Mouse (Mus musculus): ENCODE measurements around the gene Mrrf.
A peak's percentile ranks its signal among the peaks of the same experiment; 100 is the strongest.

Mrrf gene

GRCm38 (mm10) chr2:36136300-36136941 lies at the start of gene Mrrf, which contains the start of gene Rbm18:
Gene Mrrf, plus strand, starts transcription at chr2:36136389.
Gene Rbm18, minus strand, starts transcription at chr2:36136773.
- DNase-seq (ENCODE audit: low spot score) = peak; percentile 95

DNA sequence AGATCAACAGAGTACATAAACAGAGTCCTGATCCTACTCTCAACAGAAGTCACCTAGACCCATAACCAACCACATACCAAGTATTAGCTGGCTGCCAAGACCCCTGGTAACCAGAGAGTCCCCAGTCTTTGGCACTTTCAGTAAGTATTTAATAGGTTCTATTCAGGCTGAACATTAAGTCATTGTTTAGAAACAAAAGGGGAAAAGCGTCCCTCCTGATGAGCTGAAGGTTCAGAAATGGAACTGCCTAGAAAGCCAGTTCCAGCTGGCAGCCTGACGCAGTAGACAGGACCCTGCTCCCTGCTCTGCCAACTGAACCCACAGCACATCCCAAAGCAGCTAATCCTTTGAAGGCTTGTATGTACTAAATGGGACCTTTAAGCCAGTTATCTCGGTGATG lies 47.0 kb upstream of the Mrrf start:
- DNase-seq (ENCODE audit: low spot score) = no peak

- no peak for DNase-seq (ENCODE audit: low spot score)
Measured at GRCm38 (mm10) chr2:36090853-36091741, 45.1 kb upstream of the Mrrf start.

GRCm38 (mm10) chr2:36092748-36093147 lies 43.4 kb upstream of the Mrrf start:
- no peak for DNase-seq (ENCODE audit: low spot score)

GRCm38 (mm10) chr2:36093301-36093700 lies 42.9 kb upstream of the Mrrf start:
- no peak for DNase-seq (ENCODE audit: low spot score)

DNA sequence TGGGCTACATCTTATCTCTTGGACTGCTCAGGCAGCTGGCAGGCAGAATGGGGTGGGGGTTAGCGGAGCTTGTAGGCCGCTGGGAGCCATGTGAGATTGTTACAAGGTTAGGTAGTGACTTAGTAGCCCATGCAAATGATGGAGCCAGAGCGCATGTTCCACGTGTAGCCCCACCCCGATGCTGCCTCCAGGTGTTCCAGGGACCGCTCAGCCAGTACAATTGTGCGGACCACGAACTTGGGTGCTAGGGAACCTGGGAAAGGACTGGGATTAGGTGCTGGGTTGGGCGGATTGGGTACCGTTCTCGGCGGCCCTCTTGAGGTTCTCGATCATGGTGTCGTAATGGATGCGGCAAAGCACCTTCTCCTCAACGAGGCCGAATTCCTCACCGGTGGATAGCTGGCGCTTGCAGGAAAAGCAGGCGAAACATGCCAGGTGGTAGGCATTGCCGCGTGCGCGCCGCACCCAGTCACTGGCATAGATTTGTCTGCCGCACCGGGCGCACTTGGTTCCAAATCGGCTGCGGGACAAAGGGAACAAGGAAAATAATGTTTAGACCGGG lies 42.2 kb upstream of the Mrrf start:
- DNase-seq (ENCODE audit: low spot score) = no peak

GRCm38 (mm10) chr2:36097129-36097815 lies 38.9 kb upstream of the Mrrf start:
- no peak for DNase-seq (ENCODE audit: low spot score)

- no peak for DNase-seq (ENCODE audit: low spot score)
Measured at GRCm38 (mm10) chr2:36098021-36098420, 38.2 kb upstream of the Mrrf start.

DNA sequence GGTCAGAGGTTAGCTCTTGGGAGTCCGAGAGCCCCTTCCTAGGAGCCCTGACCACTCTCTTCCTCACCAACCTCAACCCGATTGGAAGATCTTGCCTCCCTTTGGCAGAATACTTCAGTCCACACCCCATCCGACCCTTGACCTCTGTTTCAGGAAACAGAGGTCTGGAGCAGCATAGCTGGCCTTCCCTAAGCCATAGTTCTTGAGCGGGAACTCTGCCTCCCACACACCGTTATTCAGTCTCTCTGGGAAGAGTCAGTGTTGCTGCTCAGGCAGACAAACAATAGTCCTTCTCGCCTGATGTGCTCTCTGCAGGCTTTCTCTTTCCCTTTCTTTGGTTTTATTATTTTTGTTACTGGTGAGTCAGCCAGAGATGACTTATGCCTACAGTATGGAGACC lies 36.5 kb upstream of the Mrrf start:
- peak; percentile 57 for DNase-seq (ENCODE audit: low spot score)

DNA sequence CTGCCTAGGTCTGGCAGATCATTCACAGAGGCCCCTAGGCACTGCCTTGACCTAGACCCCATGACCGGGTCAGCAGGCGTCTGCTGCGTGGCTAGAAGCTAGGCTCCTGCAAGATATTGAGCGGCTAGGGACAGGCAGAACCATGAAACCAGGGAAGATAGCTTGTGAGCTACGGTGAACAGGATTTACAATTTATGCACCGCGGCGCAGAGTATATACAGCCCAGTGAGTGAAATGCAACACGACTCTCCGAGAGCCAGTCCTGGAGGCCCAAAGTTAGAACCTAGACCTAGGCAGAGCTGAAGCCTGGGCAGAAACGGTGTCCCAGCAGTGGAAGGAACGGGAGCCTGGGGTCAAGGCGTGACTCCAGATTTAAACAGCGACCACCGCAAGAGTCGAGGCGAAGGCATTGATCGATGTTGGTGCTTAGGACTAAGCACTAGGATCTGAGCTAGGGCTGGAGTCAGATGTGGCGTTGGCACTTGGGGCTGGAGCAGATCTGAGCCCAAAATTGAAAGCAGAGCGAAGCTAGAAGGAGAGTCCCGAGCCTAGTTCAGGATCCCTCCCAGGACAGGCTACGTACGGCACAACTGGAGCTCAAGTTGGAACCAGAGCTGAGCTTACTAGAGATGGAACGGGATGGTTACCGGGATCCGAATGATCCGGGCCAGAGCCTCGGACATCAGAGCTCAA lies 34.2 kb upstream of the Mrrf start:
- no peak for DNase-seq (ENCODE audit: low spot score)

GRCm38 (mm10) chr2:36102559-36102946 lies 33.6 kb upstream of the Mrrf start:
- DNase-seq (ENCODE audit: low spot score) = no peak

DNA sequence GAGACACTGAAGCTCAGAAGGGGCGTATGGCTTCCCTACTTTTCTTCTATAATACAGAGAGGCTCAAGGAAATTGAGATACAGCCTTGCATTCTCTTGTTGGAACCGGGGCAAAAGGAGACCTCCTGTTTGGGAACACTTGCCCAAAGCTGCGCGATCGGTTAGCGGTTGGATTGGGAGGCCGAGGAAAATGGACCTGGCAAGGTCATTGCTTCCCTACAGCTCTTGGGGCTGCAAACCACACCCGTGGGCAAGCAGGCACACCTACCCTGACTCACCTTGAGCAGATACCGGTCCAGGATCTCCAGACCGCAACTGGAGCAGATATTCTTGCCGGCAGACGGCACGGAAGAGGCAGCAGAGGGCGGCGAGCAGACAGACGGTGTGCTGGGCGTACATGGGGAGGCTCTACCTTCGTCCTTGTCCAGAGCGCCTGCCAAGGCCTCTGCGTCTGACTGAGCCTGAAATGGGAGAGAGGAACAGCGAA lies 33.1 kb upstream of the Mrrf start:
- no peak for DNase-seq (ENCODE audit: low spot score)

- DNase-seq (ENCODE audit: low spot score) = no peak
Measured at GRCm38 (mm10) chr2:36103555-36104367, 32.4 kb upstream of the Mrrf start.

DNA sequence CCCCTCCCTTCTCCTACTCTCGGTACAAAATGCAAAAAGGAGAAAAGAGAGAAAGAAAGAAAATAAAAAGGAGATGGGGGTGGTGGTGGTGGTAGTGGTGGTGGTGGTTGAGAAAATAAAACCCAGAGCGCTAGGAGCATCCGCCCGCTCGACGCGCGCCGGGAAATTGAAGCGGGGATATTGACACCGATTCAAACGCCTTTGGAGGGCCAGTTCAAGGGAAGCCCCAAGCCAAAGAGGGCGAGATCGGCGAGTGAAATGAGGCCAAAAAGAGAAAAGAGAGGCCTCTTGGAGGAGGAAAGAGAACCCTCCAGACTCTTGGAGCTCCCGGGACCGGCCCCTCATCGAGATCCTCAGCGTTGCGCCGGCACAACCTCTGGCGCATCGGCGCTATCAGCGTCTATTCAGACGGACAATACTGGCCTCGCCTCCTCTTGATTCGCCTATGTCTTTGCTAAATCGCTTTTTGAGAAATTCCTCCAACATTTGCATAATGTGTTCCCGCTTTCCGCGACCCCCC lies 31.7 kb upstream of the Mrrf start:
- no peak for DNase-seq (ENCODE audit: low spot score)

GRCm38 (mm10) chr2:36104956-36105741 lies 31.0 kb upstream of the Mrrf start, which contains the start of gene Lhx6:
Gene Lhx6, minus strand, starts transcription at chr2:36105408.
- no peak for DNase-seq (ENCODE audit: low spot score)

GRCm38 (mm10) chr2:36108615-36109014 lies 27.6 kb upstream of the Mrrf start:
- no peak for DNase-seq (ENCODE audit: low spot score)

GRCm38 (mm10) chr2:36112632-36113031 lies 23.6 kb upstream of the Mrrf start:
- no peak for DNase-seq (ENCODE audit: low spot score)

GRCm38 (mm10) chr2:36126795-36127429 lies 9.3 kb upstream of the Mrrf start:
- no peak for DNase-seq (ENCODE audit: low spot score)

DNA sequence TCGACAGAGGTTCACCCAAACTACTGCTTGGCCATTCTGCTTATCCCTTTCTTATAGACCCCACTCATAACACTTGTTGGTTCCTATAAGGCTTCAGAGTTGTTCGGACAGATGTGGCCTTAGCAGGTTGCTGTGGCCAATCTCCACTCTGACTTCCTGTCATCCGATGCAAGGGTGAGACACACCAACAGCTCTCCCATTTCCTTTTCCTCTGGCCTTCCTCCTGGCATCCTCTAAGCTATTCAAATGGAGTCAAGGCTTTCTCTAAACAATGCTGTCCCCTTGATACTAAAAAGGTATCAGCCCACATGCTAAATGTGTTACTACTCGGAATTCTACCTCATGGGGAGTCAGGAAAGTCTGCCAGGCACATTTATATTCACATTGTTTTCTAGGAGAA lies 8.2 kb upstream of the Mrrf start:
- DNase-seq (ENCODE audit: low spot score) = no peak

All from adipocyte (in vitro differentiated cells).